Mouse (Mus musculus) heart, adult 2 months (tissue): ENCODE data around the gene Gm14403. TPM values are rescaled to one million over a fixed set of nuclear protein-coding genes. Genes with fewer than 3 reads are reported as not detected.
A peak's percentile ranks its signal among the peaks of the same experiment; 100 is the strongest.
"Not testable (repeated sequence)": the region's sequence is repeated elsewhere in the genome, so short reads cannot be mapped to it uniquely, and the experiment has no call there.

Experiments used
- DNase-seq, 2 experiments: peaks; one replicate each; pipeline ENCODE4 v3.0.0; 2021
- H3K27ac ChIP-seq: fragments of 200-600 bp; 2 replicates; pipeline ENCODE4 v1.8.1; 2022
- H3K27me3 ChIP-seq: fragments of 200-500 bp; 2 replicates; pipeline ENCODE4 v1.6.1; 2012; ENCODE audit warnings: mild to moderate bottlenecking, low read length, inconsistent platforms, mixed read lengths; ENCODE audit not compliant: control insufficient read depth, insufficient read depth
- H3K36me3 ChIP-seq: fragments of 200-500 bp; 2 replicates; pipeline ENCODE4 v1.6.1; 2012; ENCODE audit warnings: low read length, inconsistent platforms; ENCODE audit not compliant: control insufficient read depth, insufficient read depth
- H3K4me1 ChIP-seq: fragments of 200-500 bp; 2 replicates; pipeline ENCODE4 v1.6.1; 2011; ENCODE audit warnings: low read length; ENCODE audit not compliant: control insufficient read depth, insufficient read depth
- H3K4me3 ChIP-seq: fragments of 200-600 bp; 2 replicates; pipeline ENCODE4 v1.8.1; 2022
- H3K79me2 ChIP-seq: fragments of 200-500 bp; replicated peaks from 2 replicates; pipeline ENCODE4 v1.6.1; 2012; ENCODE audit warnings: mild to moderate bottlenecking, inconsistent platforms, low read length, moderate library complexity, mixed read lengths; ENCODE audit not compliant: control insufficient read depth, insufficient read depth
- H3K9ac ChIP-seq: fragments of 200-500 bp; 2 replicates; pipeline ENCODE4 v1.6.1; 2012; ENCODE audit warnings: low read depth, mild to moderate bottlenecking, control low read depth, inconsistent platforms, low read length, mixed read lengths
- CTCF ChIP-seq: fragments of 200-600 bp; IDR thresholded peaks from 2 replicates; pipeline ENCODE4 v1.8.1; 2022; ENCODE audit warnings: antibody characterized with exemption, mild to moderate bottlenecking, moderate library complexity
- POLR2A ChIP-seq: fragments of 200-500 bp; IDR thresholded peaks from 2 replicates; pipeline ENCODE4 v1.6.1; 2011; ENCODE audit warnings: mild to moderate bottlenecking, low read depth, low read length, control low read depth; ENCODE audit not compliant: insufficient read depth
- WGBS: fragments of 180-500 bp; shearing (Covaris S2); methylation state at CpG from one replicate; pipeline ENCODE4 v1.1.7; 2018; 5-methylcytosine and 5-hydroxymethylcytosine counted together
- intact Hi-C: fragments of 180-260 bp; cut with DNase I; formaldehyde crosslinking; loops from one replicate; pipeline ENCODE4 v1.15.1; 2025
- long read RNA-seq: library from polyadenylated mRNA; stranded (forward); transcript quantifications from one replicate; pipeline ENCODE4 v2.0.0, GENCODE M21; 2021
- polyA plus RNA-seq: library from polyadenylated mRNA; depleted of rRNA; stranded (reverse); fragments of >200 nt; gene quantifications from 2 replicates; pipeline ENCODE4 v1.2.3, GENCODE M21; 2012; rRNA removed
- total RNA-seq, 2 experiments: library from RNA; stranded (reverse); gene quantifications; 2 replicates each; pipeline ENCODE4 v1.2.3; 2021

Gm14403 gene
- total RNA-seq (10 to 100 TPM; 78.2 to 86.5 TPM), polyA plus RNA-seq (5.2 and 13.8 TPM in 2 replicates)
- long read RNA-seq, partial matches to known transcripts = 2 of 45 reads
- long read RNA-seq, other reads (novel, unspliced or antisense) = 39 of 45 reads

DNA sequence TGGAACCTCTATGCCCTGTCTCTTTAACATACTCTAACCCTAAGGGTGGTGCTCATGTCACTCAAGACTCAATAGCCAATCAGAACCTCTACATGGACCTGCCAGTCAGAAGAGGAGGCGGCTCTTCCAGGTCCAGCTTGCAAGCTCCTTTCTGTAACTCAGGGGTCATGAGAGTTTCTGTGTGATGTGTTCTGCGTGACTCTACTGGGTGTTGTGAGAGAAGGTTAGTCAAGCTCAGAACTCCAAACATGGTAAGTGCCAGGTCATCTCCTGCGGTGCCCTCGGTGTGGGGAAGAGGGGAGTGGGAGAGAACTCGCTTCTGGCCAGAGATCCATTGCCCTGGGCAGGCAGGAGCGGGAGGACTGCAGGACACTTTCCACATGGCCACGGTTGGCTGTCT lies at the start of gene Gm14403:
Gene Gm14403 (plus strand): TSS at position 149 of the 400 bp plus-strand sequence.
- H3K79me2 ChIP-seq, intact Hi-C loops, H3K27me3 ChIP-seq, H3K4me1 ChIP-seq, H3K36me3 ChIP-seq: not testable (repeated sequence)
- 5% methylated on average over 7 of the region's 7 CpGs for whole genome bisulfite sequencing
- Histone ChIP-seq H3K4me3 (peak within 1 kb of the TSS; percentile 63), H3K9ac (peak within 1 kb of the TSS; percentile 56), H3K27ac (peak within 1 kb of the TSS; percentile 73)
- 0 out of 2 replicates have a peak, but pooled peaks have one; percentile 27 for TF ChIP-seq POLR2A
- DNase-seq = peak; percentile 73 to 74

DNA sequence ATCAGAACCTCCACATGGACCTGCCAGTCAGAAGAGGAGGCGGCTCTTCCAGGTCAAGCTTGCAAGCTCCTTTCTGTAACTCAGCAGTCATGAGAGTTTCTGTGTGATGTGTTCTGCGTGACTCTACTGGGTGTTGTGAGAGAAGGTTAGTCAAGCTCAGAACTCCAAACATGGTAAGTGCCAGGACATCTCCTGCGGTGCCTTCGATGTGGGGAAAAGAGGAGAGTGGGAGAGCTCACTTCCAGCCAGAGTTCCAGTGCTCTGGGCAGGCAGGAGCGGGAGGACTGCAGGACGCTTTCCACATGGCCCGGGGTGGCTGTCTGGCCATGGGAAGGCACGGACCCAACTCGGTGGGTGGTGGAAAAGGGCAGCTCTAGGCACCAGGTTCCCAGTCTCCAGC lies 33.3 kb upstream of the Gm14403 start, which contains the start of gene Zfp970:
Gene Zfp970 (plus strand): TSS at position 58 of the 400 bp plus-strand sequence.
- Histone ChIP-seq H3K27ac (peak within 1 kb of the TSS; percentile 72), H3K9ac (peak within 1 kb of the TSS; percentile 76), H3K4me3 (peak within 1 kb of the TSS; percentile 63)
- H3K79me2 ChIP-seq, intact Hi-C loops, H3K4me1 ChIP-seq, H3K36me3 ChIP-seq, H3K27me3 ChIP-seq: not testable (repeated sequence)
- WGBS = 4% methylated on average over 8 of the region's 9 CpGs
- DNase-seq = peak; percentile 67 to 68

DNA sequence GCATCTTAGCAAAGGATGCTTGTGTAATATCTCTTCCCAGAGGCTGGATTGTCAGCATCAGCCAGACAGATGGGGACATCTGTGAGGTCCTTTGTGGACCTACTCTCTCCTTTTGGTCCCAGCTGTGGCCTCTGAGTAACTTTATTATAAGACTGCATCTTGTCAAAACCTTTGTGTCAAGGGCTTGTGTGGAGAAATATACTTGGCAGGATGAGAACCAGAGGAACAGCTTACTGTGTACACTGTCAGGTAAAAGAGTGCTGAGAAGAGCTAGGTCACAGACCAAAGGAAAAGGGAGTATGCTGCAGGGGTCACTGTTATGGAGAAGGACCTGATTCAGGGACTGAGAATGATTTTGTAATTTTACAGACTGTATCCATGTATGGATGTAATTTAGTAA lies 29.8 kb upstream of the Gm14403 start:
- H3K4me1 ChIP-seq, H3K9ac ChIP-seq, DNase-seq, H3K27me3 ChIP-seq, H3K36me3 ChIP-seq, H3K79me2 ChIP-seq, intact Hi-C loops: not testable (repeated sequence)
- Histone ChIP-seq H3K4me3 (peak overlapping the region; percentile 5), H3K27ac (peak overlapping the region; percentile 51)

DNA sequence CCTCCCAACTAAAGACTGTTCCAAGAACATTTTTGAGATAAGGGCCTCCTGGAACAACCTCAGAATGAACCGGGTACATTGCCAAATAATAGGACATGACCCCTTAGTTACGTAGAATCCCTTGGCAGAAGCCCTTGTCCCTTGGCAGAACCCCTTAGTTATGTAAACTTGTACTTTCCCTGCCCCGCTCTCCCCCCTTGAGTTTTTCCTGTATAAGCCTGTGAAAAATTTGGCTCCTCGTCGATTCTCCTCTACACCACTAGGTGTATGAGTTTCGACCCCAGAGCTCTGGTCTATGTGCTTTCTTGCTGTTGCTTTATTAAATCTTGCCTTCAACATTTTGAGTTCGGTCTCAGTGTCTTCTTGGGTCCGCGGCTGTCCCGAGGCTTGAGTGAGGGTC lies 25.8 kb upstream of the Gm14403 start:
- H3K4me1 ChIP-seq, H3K4me3 ChIP-seq, H3K36me3 ChIP-seq, H3K9ac ChIP-seq, H3K27ac ChIP-seq, H3K79me2 ChIP-seq, intact Hi-C loops, H3K27me3 ChIP-seq: not testable (repeated sequence)
- DNase-seq = peak in 1 of 2 experiments; percentile 54
- peak; percentile 39 for TF ChIP-seq CTCF
- WGBS = 42% methylated on average over 7 of the region's 10 CpGs

DNA sequence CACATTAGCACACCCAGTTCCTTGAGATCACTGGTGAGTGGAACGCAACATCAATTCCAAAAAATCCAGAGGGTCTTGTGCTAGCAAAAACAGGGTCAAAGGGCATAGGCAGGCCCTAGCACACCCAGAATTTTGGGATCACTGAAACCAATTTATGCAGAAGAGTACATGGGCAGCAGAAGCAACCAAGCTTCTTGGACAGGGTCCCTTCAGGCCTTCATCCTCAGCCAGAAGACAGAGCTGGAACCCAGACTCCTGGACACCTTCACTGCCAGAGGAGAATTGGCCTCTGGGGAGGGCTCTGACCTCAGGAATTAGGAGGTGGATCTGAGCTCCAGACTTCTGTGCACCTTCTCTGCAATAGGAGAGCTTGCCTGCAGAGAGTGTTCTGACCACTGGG lies 16.0 kb upstream of the Gm14403 start:
- H3K4me1 ChIP-seq, DNase-seq, H3K36me3 ChIP-seq, H3K27me3 ChIP-seq, H3K79me2 ChIP-seq, intact Hi-C loops, H3K27ac ChIP-seq, H3K9ac ChIP-seq, H3K4me3 ChIP-seq: not testable (repeated sequence)
- 100% methylated on average over 1 of the region's 1 CpGs for whole genome bisulfite sequencing

DNA sequence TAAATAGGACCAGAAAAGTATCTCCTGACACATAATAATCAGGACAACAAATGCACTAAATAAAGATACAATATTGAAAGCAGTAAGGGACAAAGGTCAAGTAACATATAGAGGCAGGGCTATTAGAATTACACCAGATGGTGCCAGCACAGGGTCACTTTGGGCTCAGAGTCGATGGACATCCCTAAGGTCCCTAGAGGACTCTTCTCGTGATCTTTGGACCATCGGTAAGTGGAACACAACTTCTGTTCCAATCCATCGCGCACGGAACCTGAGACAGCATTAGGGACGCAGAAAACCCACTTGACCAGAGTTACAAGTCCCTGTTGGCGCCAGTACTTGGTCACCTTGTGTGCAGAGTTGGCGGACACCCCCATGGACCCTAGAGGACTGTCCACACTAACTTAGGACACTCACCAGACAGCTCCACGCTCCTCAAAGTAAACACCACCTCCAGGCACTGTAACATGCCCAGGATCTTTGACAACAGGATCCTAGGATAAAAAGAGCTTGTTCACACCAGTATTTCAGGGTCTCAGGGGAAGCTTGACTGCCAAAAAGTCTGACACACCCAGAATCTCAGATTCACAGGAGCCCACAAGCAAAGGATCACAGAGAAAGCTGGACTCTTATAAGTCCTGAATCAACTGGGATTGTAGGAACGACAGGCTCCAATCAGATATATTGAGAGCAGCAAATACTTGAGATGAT lies 14.6 kb upstream of the Gm14403 start:
- H3K9ac ChIP-seq, H3K27me3 ChIP-seq, H3K4me3 ChIP-seq, H3K79me2 ChIP-seq, DNase-seq, H3K27ac ChIP-seq, intact Hi-C loops, H3K36me3 ChIP-seq, H3K4me1 ChIP-seq: not testable (repeated sequence)
- WGBS = 86% methylated on average over 11 of the region's 11 CpGs

DNA sequence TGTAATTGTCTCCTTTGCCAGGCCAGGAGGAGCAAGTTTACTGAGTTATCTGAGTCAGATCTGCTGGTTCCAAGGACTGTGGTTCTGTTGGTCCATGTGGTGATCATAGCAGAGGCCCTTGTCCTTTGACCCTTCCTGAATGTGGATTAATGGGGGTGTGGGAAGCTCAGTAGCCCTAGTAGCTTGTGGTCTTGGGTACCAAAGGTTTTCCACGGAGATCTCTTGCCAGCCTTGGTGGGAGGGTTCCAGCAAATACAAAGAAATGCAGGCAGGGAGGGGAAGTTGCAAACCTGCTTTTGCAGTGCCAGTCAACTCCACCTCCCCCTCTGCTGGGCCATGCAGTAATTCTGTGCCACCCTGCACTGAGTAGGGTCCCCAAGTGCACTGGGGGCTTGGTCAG lies 1.2 kb downstream of the Gm14403 start:
- H3K36me3 ChIP-seq, intact Hi-C loops, DNase-seq, H3K9ac ChIP-seq, H3K79me2 ChIP-seq, H3K27ac ChIP-seq, H3K4me3 ChIP-seq, H3K4me1 ChIP-seq, H3K27me3 ChIP-seq: not testable (repeated sequence)
- 47% methylated on average over 1 of the region's 1 CpGs for WGBS

DNA sequence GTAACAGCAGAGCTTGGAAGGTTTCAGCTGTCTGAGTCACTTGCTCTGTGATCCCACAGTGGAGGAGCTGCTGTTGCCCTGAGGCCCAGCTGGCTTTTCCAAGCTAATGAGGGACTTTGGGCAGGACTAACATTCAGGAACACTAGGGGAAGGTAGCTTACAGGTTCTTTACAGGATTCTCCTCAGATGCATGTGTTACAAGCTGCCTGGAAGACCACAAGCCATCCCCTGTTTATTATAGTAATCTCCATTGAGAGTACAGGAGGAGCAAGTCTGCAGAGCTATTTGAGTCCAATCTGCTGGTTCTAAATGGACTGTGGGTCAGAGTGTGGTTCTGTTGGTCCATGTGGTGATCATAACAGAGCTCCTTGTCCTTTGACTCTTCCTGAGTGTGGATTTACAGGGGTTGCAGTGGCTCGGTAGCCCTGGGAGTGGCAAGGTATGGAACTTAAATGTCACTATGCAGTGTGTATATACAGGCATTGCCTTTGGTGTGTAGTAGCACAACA lies 7.2 kb downstream of the Gm14403 start:
- 86% methylated on average over 1 of the region's 1 CpGs for WGBS

DNA sequence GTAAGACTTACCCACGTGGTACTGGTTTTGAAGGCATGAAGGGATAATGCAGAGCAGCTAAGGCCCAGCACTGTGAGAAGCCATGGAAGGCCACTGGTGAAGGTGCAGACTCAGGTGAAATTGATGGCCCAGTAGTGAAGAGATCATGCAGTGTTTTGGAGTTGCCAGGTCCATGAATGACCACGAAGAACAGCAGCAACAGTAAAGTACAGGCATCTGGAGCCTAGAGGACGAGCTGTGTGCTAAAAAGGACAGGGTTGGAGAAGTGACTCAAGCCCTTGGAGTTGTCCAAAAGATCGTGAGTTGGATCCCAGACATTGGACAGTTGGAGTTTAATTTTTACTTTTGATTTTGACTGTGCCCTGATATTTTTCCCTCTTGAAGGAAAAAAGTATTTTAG lies 13.4 kb downstream of the Gm14403 start:
- DNase-seq = not testable (repeated sequence)
- WGBS = 70% methylated on average over 4 of the region's 4 CpGs

More for the DNA sequence above, 7.2 kb downstream of the Gm14403 start:
- H3K79me2 ChIP-seq, H3K36me3 ChIP-seq, H3K9ac ChIP-seq, DNase-seq, H3K27me3 ChIP-seq, H3K4me3 ChIP-seq, H3K4me1 ChIP-seq, H3K27ac ChIP-seq, intact Hi-C loops: not testable (repeated sequence)

DNA sequence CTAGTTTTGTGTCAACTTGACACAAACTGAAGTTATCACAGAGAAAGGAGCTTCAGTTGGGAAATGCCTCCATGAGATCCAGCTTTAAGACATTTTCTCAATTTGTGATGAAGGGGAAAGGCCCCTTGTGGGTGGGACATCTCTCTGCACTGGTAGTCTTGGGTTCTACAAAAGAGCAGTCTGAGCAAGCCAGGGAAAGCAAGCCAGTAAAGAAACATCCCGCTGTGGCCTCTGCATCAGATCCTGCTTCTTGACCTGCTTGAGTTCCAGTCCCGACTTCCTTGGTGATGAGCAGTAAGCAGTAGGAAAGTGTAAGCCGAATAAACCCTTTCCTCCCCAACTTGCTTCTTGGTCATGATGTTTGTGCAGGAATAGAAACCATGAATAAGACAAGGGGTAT lies 14.0 kb downstream of the Gm14403 start:
- not testable (repeated sequence) for DNase-seq

More for the DNA sequence above, 13.4 kb downstream of the Gm14403 start:
- H3K36me3 ChIP-seq, H3K4me3 ChIP-seq, H3K27me3 ChIP-seq, H3K27ac ChIP-seq, H3K79me2 ChIP-seq, H3K4me1 ChIP-seq, intact Hi-C loops, H3K9ac ChIP-seq: not testable (repeated sequence)

More for the DNA sequence above, 14.0 kb downstream of the Gm14403 start:
- H3K4me1 ChIP-seq, H3K27me3 ChIP-seq, H3K36me3 ChIP-seq, H3K4me3 ChIP-seq, H3K79me2 ChIP-seq, H3K27ac ChIP-seq, H3K9ac ChIP-seq, intact Hi-C loops: not testable (repeated sequence)
- 83% methylated on average over 3 of the region's 3 CpGs for WGBS
